Mouse (Mus musculus) stomach, embryonic 16.5 days (tissue): ENCODE data around the gene Plekha5. TPM values are rescaled to one million over a fixed set of nuclear protein-coding genes. Genes with fewer than 3 reads are reported as not detected.

Experiments used
- ATAC-seq: fragments of 200-750 bp; cut with Nextera tagmentation; 2 replicates; pipeline ENCODE4 v1.8.0; 2017; ENCODE audit warnings: moderate number of reproducible peaks, moderate TSS enrichment; ENCODE audit not compliant: insufficient read depth, low FRiP score
- H3K27ac ChIP-seq: fragments of 300-500 bp; sonication (generic); 2 replicates; pipeline ENCODE4 v1.5.1; 2014; ENCODE audit warnings: low read length
- H3K27me3 ChIP-seq: fragments of 300-500 bp; sonication (generic); 2 replicates; pipeline ENCODE4 v1.6.1; 2014; ENCODE audit warnings: low read length, control low read depth, mixed read lengths; ENCODE audit not compliant: control insufficient read depth, insufficient read depth
- H3K36me3 ChIP-seq: fragments of 300-500 bp; sonication (generic); 2 replicates; pipeline ENCODE4 v1.6.1; 2014; ENCODE audit warnings: low read length; ENCODE audit not compliant: control insufficient read depth, insufficient read depth
- H3K4me1 ChIP-seq: fragments of 300-500 bp; sonication (generic); 2 replicates; pipeline ENCODE4 v1.6.1; 2014; ENCODE audit warnings: low read length, control low read depth, mixed read lengths; ENCODE audit not compliant: control insufficient read depth, insufficient read depth
- H3K4me2 ChIP-seq: fragments of 300-500 bp; sonication (generic); 2 replicates; pipeline ENCODE4 v1.6.1; 2014; ENCODE audit warnings: low read depth, low read length, mixed read lengths
- H3K4me3 ChIP-seq: fragments of 300-500 bp; sonication (generic); replicated peaks from 2 replicates; pipeline ENCODE4 v1.5.1; 2014; ENCODE audit warnings: mild to moderate bottlenecking, low read length
- H3K9ac ChIP-seq: fragments of 300-500 bp; sonication (generic); 2 replicates; pipeline ENCODE4 v1.6.1; 2014; ENCODE audit warnings: low read length
- H3K9me3 ChIP-seq: fragments of 300-500 bp; sonication (generic); replicated peaks from 2 replicates; pipeline ENCODE4 v1.6.1; 2016; ENCODE audit warnings: low read length, control low read depth; ENCODE audit not compliant: control insufficient read depth
- WGBS: fragments of 180-500 bp; shearing (Covaris S2); extraction: QIAGEN DNeasy Blood & Tissue Kit; methylation state at CpG from one replicate; pipeline ENCODE4 v1.1.7; 2014; 5-methylcytosine and 5-hydroxymethylcytosine counted together
- polyA plus RNA-seq: library from polyadenylated mRNA; unstranded; fragments of >200 nt; fragmentation: Nextera tagmentation; extraction: Ambion mirVana; gene quantifications from 2 replicates; pipeline ENCODE4 v1.2.1, GENCODE M21; 2015

Gene Plekha5
- 35.0 and 39.0 TPM in 2 replicates for polyA plus RNA-seq

DNA sequence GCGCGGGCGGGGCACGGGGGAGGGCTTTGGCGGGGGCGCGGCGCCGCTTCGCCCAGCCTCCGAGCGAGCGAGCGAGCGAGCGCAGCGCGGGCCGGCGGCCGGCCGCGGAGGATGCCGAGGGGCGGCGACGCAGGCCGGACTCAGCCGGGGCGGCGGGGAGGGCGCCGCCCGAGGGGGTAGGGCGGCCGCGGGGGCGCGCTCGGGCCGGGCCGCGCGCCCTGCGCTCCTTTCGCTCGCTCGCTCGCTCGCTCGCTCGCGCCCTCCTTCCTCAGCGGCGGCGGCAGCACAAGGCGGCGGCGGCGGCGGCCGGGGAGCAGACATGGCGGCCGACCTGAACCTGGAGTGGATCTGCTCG lies at the start of gene Plekha5:
Plekha5 (plus strand) TSS at position 209 of the 355 bp plus-strand sequence.
- Histone ChIP-seq H3K9me3 (no peaks in the 10 kb centered on the region), H3K4me3 (peak within 1 kb of the TSS; percentile 97), H3K36me3 (no peaks in the 10 kb centered on the region), H3K9ac (peak within 1 kb of the TSS; percentile 97), H3K4me2 (peak within 1 kb of the TSS; percentile 65), H3K27me3 (no peaks in the 10 kb centered on the region), H3K27ac (peak within 1 kb of the TSS; percentile 95), H3K4me1 (peaks cover 9% of the 10 kb centered on the region)
- ATAC-seq = peak; percentile 91
- WGBS = under 1% methylated on average over 50 of the region's 65 CpGs

DNA sequence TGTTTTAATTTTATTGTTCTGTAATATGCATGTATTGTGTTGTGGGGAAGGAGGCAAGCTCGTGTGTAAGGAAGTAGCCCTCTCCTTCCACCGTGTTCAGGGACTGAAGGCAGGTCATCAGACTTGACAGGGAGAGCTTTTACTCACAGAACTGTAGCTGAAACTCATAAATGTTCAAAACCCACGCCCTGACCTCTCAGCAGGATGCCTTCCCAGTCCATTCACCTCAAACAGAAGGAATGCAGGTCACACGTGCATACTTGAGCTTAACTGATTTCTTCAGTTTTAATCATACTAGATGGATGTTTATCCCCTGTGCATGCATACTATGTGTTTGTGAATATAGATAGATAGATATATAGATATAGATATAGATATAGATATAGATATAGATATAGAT lies 48.2 kb upstream of the Plekha5 start:
- Histone ChIP-seq H3K4me1 (no peaks in the 10 kb centered on the region), H3K4me2 (no peak overlapping the region), H3K36me3 (no peaks in the 10 kb centered on the region), H3K4me3 (no peak overlapping the region), H3K9ac (no peak overlapping the region), H3K27me3 (no peaks in the 10 kb centered on the region), H3K27ac (no peak overlapping the region), H3K9me3 (no peaks in the 10 kb centered on the region)
- WGBS = 61% methylated on average over 4 of the region's 4 CpGs
- ATAC-seq = no peak

DNA sequence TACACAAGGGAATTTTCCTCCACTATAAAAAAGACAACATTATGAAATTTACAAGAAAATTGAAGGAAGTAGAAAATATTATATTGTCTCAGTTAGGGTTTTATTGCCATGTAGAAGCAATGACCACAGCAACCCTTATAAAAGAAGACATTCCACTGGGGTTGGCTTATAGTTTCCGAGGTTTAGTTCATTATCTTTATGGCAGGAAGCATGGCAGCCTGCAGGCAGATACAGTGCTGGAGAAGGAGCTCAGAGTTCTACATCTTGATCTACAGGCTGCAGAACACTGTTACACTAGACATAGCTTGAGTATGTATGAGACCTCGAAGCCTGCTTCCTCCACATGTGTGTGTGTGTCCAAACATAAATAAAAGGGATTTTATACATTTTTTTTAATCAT lies 43.3 kb upstream of the Plekha5 start:
- 64% methylated on average over 2 of the region's 2 CpGs for WGBS
- H3K36me3 ChIP-seq = no peaks in the 10 kb centered on the region
- no peak overlapping the region for H3K27ac ChIP-seq
- H3K4me2 ChIP-seq = no peak overlapping the region
- H3K9me3 ChIP-seq = peaks cover 3% of the 10 kb centered on the region; the same call in 1 of the 2 replicates
- no peak for ATAC-seq
- no peaks in the 10 kb centered on the region for H3K27me3 ChIP-seq
- no peak overlapping the region for H3K9ac ChIP-seq
- no peak overlapping the region for H3K4me3 ChIP-seq
- no peaks in the 10 kb centered on the region for H3K4me1 ChIP-seq

DNA sequence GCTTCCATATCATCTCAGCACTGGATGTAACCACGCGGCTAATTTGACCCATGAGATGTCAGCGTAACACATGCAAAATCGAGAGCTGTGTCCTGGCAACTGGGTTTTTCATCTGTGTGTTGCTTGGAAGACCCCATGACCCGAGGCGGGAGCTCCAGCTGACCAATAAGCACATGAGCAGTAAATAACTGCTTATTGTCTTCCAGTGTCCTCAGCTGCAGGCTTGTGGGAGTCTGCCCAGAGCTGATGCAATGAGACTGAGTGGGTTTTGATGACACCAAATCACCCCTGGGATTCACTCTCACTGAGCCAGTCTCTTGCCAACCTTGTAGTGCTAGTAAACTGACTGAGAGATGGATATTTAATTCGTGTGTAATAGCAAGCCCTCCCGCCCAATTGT lies 42.7 kb upstream of the Plekha5 start:
- Histone ChIP-seq H3K4me1 (no peaks in the 10 kb centered on the region), H3K36me3 (no peaks in the 10 kb centered on the region), H3K4me2 (no peak overlapping the region), H3K27ac (no peak overlapping the region), H3K27me3 (no peaks in the 10 kb centered on the region), H3K9me3 (peaks cover 3% of the 10 kb centered on the region; the same call in 1 of the 2 replicates), H3K9ac (no peak overlapping the region), H3K4me3 (no peak overlapping the region)
- ATAC-seq = no peak
- 86% methylated on average over 8 of the region's 8 CpGs for WGBS

DNA sequence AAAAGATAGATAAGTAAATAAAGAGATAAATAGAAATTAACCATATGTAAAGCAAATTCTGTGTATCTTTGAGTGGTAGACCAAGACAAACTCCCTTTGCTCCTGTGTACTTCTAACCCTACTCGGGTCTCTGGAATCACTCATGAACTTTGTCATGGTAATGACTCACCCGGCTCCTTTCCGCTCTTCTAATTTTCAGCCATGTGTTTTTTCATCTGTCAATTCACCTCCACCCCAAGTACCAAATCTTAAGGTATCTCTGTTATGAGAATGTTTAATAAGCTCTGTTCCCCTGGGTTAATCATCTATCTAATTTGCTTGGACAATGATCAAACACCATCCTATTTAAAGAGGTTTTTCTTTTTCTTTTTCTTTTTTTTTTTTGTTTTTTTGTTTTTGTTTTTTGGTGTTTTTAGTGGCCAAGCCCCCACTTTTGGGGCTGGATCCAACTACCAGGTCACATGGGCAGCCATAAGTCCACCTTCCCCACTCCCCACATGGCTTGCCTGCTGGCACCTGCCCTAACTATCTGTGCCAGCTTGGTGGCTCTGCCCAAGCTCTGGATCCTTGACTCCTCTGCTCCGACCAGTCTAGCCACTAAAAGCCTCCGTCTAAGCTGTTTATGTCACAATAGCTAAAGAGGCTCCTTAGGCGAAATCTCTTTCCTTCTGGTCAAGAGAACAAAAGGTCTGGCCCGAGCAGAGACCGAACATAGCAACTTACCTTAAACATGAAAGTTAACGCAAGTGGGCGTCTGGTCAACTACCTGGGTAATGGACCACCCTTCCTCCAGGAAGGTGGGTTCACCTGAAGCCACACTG lies 40.1 kb upstream of the Plekha5 start:
- no peak for ATAC-seq
- Histone ChIP-seq H3K9me3 (peaks cover 3% of the 10 kb centered on the region; the same call in 1 of the 2 replicates), H3K4me2 (no peak overlapping the region), H3K4me3 (no peak overlapping the region), H3K4me1 (no peaks in the 10 kb centered on the region), H3K27me3 (no peaks in the 10 kb centered on the region), H3K36me3 (no peaks in the 10 kb centered on the region), H3K9ac (no peak overlapping the region), H3K27ac (no peak overlapping the region)
- 84% methylated on average over 10 of the region's 10 CpGs for WGBS

DNA sequence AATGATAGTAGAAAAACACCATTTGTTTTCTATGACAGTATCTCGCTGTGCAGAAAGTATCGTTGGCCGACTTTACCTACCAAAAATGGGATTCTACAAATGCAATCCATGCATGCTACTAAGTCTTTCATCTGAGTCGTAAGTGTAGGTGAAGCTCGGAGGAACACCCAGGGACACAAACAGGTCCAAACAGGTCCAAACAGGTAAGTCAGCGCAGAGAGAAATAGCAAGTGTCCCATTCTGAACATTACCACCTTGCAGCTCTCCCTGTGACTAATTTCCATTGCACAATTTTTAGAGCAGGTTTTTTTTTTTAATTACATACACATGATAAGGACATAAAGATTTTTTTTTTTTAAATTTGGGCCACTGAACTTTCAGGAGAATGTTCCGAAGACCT lies 27.2 kb upstream of the Plekha5 start:
- H3K36me3 ChIP-seq = no peaks in the 10 kb centered on the region
- H3K4me1 ChIP-seq = no peaks in the 10 kb centered on the region
- H3K4me2 ChIP-seq = no peak overlapping the region
- 88% methylated on average over 7 of the region's 7 CpGs for WGBS
- no peak for ATAC-seq
- H3K27me3 ChIP-seq = no peaks in the 10 kb centered on the region
- H3K9me3 ChIP-seq = no peaks in the 10 kb centered on the region
- no peak overlapping the region for H3K9ac ChIP-seq
- no peak overlapping the region for H3K27ac ChIP-seq
- no peak overlapping the region for H3K4me3 ChIP-seq

DNA sequence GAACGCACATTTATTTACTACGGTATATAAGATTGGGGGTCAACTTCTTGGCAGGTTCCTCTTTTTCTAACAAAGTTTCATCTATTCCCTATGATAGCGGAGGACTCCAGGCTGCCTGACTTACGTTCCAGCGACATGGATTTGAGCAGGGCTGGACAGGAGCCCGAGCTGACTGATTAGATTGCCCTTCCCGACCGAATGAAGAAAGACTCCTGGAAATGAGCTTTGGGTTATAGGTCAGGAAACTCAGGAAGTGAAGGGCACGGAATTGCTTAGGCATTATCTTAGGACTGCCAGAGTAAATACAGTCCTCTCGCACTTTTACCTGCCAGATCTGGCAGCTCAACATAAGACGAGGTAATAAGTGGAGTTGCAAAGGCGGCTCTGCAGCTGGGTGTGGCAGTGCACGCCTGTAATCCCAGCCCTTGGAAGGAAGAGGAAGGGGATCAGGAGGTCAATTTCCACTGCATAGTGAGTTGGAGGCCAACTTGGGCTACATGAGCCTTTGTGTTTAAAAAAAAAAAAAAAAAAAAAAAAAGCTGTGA lies 21.0 kb upstream of the Plekha5 start:
- Histone ChIP-seq H3K4me3 (no peak overlapping the region), H3K27ac (0 out of 2 replicates have a peak overlapping the region, but pooled peaks have one; percentile 23), H3K27me3 (no peaks in the 10 kb centered on the region), H3K36me3 (no peaks in the 10 kb centered on the region), H3K4me1 (no peaks in the 10 kb centered on the region), H3K9me3 (no peaks in the 10 kb centered on the region), H3K4me2 (no peak overlapping the region), H3K9ac (no peak overlapping the region)
- peak; percentile 76 for ATAC-seq
- WGBS = 42% methylated on average over 13 of the region's 13 CpGs

DNA sequence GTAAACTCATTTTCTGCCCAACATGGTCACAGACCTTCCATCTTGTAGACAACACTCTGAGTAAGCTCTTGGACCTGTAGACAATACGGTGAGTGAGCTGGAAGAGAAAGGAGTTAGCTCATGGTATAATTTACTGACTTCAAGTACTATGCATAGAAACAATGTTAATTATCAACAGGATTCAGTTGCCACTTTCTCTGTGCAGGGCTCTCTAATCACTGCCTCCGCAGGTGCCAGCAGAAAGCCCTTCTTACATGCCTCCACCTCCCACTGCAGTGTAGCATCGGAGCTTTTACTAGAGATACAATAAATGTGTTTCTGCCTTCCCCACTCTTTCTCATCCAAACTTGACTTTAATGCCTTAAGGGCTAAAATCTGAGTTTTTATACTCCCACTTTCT lies 11.9 kb upstream of the Plekha5 start:
- no peak overlapping the region for H3K9ac ChIP-seq
- no peaks in the 10 kb centered on the region for H3K36me3 ChIP-seq
- ATAC-seq = no peak
- no peak overlapping the region for H3K4me2 ChIP-seq
- no peaks in the 10 kb centered on the region for H3K9me3 ChIP-seq
- H3K27me3 ChIP-seq = no peaks in the 10 kb centered on the region
- no peaks in the 10 kb centered on the region for H3K4me1 ChIP-seq
- no peak overlapping the region for H3K27ac ChIP-seq
- WGBS = 76% methylated on average over 3 of the region's 3 CpGs
- H3K4me3 ChIP-seq = no peak overlapping the region

DNA sequence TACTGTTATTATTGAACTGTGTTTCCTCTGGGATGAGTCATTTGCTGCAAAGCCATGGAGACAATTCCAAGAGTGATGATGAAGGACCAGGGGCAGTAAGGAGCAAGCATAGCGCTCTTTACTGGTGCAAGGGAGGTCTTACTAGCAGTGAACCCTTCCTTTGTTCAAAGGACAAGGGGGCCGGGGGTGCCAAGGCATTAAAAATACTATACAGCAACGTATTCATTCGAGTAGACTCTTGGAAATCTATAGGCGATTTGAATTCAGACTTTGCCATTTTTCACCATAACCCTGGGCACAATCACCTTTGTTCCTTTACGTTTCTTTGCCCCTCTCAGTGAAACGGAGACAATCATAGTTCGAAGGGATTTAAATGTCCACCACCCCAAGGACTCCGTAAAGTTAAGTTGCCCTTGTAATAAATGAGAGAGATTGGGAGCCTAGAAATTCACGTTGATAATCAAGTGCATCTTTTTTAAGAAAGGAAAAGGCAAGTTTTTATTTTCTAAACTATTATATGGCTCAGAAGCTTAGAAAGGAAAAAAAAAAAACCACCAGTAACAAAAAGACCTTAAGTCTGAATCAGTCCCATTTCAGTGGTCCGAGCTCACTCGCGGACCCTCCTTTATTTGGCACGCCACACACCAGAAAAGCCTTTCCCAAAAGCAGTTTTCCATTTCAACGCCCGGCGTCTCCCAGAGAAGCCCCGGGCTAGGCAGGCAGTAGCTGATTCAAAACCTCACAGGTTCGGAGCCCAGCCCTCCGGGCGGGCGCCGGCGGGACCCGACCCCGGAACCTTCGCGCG lies 611 bp upstream of the Plekha5 start:
- Histone ChIP-seq H3K9me3 (no peaks in the 10 kb centered on the region), H3K4me2 (peak overlapping the region; percentile 65), H3K4me1 (peaks cover 9% of the 10 kb centered on the region), H3K4me3 (peak overlapping the region; percentile 97), H3K27ac (peak overlapping the region; percentile 95), H3K27me3 (no peaks in the 10 kb centered on the region), H3K9ac (peak overlapping the region; percentile 97), H3K36me3 (no peaks in the 10 kb centered on the region)
- ATAC-seq = no peak
- 13% methylated on average over 29 of the region's 29 CpGs for WGBS
